ENCODE assay signal across 11 mouse cellular contexts in the genomic region with DNA sequence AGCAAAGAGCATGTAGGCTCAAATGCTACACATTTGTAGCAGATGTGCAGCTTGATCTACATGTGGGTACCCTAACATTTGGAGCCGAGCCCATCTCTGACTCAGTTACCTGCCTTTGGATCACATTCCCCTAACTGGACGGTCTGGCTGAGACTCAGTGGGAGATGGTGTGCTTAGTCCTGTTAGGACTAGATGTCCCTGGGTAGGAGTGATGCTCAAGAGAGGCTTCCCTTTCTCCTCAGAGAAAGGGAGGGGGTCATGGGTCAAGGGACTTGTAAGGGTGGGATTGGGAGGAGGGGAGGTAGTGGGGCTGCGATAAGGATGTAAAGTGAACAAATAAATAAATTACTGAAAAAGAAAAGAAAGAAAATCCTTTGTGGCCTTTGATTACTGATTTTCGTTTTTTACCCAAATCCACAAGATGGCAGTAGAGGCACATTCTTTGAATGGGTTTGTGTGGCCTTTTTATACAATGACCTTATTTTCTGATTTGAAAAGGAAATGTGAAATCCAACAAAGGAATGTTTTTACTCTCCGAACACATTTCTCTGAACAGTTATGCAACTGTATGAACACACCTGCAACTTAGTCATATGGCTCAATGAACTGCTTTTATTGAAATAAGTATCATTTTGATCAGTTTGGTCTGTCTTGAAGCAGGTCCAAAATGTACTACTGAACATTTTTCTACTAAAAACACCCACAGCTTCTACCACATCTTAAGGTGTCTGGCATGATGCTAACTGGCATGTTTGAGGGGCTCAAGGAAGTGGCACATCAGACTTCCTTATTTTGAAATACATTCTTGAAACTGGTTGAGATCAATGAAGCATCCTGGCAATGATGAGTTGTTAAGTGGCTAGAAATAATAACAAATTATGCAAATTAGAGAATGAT. TPM values are rescaled to one million over a fixed set of nuclear protein-coding genes. Genes with fewer than 3 reads are reported as not detected.
DNase-seq lines count a peak whose midpoint lies in the region; TF ChIP-seq lines count a peak whose summit lies in the region.
"Had no signal": no experiment of that assay in that cellular context is flagged by ENCODE, and none has a peak within 500 bp of the region (broad histone marks: within the 10 kb centered on the region; RNA-seq: fewer than 3 reads in every experiment).

No protein-coding gene starts in this region.

- no peaks in the 10 kb centered on the region for H3K4me1 ChIP-seq in heart, embryonic 10.5 days

- DNase-seq in layer of hippocampus, adult 2 months (ENCODE audit: low spot score in 2 of 2) = peak; percentile 0 to 11
- no peak for DNase-seq in layer of hippocampus, postnatal 25 days (ENCODE audit: extremely low spot score in 1 of 2, low spot score in 1 of 2)
- DNase-seq in NIH3T3 (ENCODE audit: low read depth) (peak; percentile 49), MN1 (ENCODE audit: low spot score) (no peak)
- DNase-seq in fibroblast of lung, adult 2 months (ENCODE audit: low read depth) = peak; percentile 24
- peak; percentile 13 for DNase-seq in neural tube, embryonic 10.5 days (ENCODE audit: extremely low spot score, low spot score)
- DNase-seq in frontal cortex, postnatal 25 days (ENCODE audit: low spot score in 2 of 2) = no peak
- DNase-seq in heart, embryonic 10.5 days (ENCODE audit: low spot score) = no peak
- DNase-seq: adrenal gland, postnatal 14 days had no signal

- no peaks in the 10 kb centered on the region for H3K27me3 ChIP-seq in heart, embryonic 10.5 days (ENCODE audit: insufficient read depth, poor library complexity, severe bottlenecking)

- 27% methylated on average over 5 of the region's 5 CpGs for WGBS in heart, embryonic 10.5 days

- H3K4me3 ChIP-seq in layer of hippocampus, adult 2 months = no peak overlapping the region
- H3K4me3 ChIP-seq in heart, embryonic 10.5 days = no peak overlapping the region

- H3K9me3 ChIP-seq in heart, embryonic 10.5 days = no peaks in the 10 kb centered on the region

- TF ChIP-seq CTCF in layer of hippocampus, adult 2 months (conservative IDR thresholded peaks at IDR 0.05) = peak; percentile 80

- H3K36me3 ChIP-seq in heart, embryonic 10.5 days = no peaks in the 10 kb centered on the region

- H3K27ac ChIP-seq in layer of hippocampus, adult 2 months = no peak overlapping the region
- H3K27ac ChIP-seq in heart, embryonic 10.5 days = no peak overlapping the region

RNA-seq across cellular contexts. Expression of gene Gm14698, which starts 18.9 kb away (rescaled TPM):
- total RNA-seq in layer of hippocampus, adult 2 months (2021) = 1 to 10 TPM; 1.0 to 1.2 TPM
- under 1 TPM; 0.66 to 0.85 TPM for total RNA-seq in layer of hippocampus, postnatal 25 days (2021)
- 2.7 and 3.4 TPM in 2 replicates for polyA plus RNA-seq in heart, embryonic 10.5 days (2016; fragmentation: Nextera tagmentation; extraction: Ambion mirVana)

RNA-seq across cellular contexts. Expression of gene Gm6812, which starts 53.1 kb away (rescaled TPM):
- total RNA-seq in layer of hippocampus, adult 2 months (2021) = not detected
- not detected for total RNA-seq in layer of hippocampus, postnatal 25 days (2021)
- not detected in 2 replicates for polyA plus RNA-seq in heart, embryonic 10.5 days (2016; fragmentation: Nextera tagmentation; extraction: Ambion mirVana)
- total RNA-seq: adrenal gland, postnatal 14 days had no signal
- polyA plus RNA-seq: heart, embryonic 14.5 days; liver, embryonic 16.5 days had no signal

Comparison
In these comparisons a context has a peak if more than half of its experiments do, and no peak if none do; other contexts are left out.
1. DNase-seq: peak in layer of hippocampus, adult 2 months (2 of 2), NIH3T3 (single experiment), fibroblast of lung, adult 2 months (single experiment) and neural tube, embryonic 10.5 days (single experiment); none in layer of hippocampus, postnatal 25 days (0 of 2), MN1 (single experiment), frontal cortex, postnatal 25 days (0 of 2) and heart, embryonic 10.5 days (single experiment).